ENCODE assay signal across 29 mouse cellular contexts in genomic region chr16:64881442-64881841, GRCm38 (mm10).
"Had no signal": no experiment of that assay in that cellular context is flagged by ENCODE, and none has a peak within 500 bp of the region (broad histone marks: within the 10 kb centered on the region; RNA-seq: fewer than 3 reads in every experiment).

No protein-coding gene starts in this region.

- H3K4me2 ChIP-seq: heart, embryonic 11.5 days; heart, embryonic 13.5 days; heart, embryonic 15.5 days; hindbrain, embryonic 12.5 days; hindbrain, embryonic 14.5 days; kidney, embryonic 15.5 days; limb, embryonic 12.5 days; liver, embryonic 11.5 days; liver, embryonic 13.5 days; liver, embryonic 15.5 days had no signal

- H3K27ac ChIP-seq: gastrocnemius, adult 2 months; heart, adult 2 months; heart, embryonic 13.5 days; heart, embryonic 15.5 days; hindbrain, embryonic 10.5 days; hindbrain, embryonic 12.5 days; hindbrain, embryonic 14.5 days; kidney, embryonic 15.5 days; kidney, postnatal 0 days; left cerebral cortex, adult 2 months; limb, embryonic 10.5 days; limb, embryonic 12.5 days; liver, embryonic 13.5 days; liver, embryonic 15.5 days had no signal

- H3K27me3 ChIP-seq: heart, embryonic 13.5 days; heart, embryonic 15.5 days; hindbrain, embryonic 12.5 days; kidney, embryonic 15.5 days; limb, embryonic 12.5 days; liver, embryonic 13.5 days; liver, embryonic 15.5 days had no signal

- ATAC-seq: hindbrain, embryonic 16.5 days; intestine, embryonic 16.5 days had no signal

- H3K36me3 ChIP-seq: heart, embryonic 13.5 days; heart, embryonic 15.5 days; hindbrain, embryonic 10.5 days; hindbrain, embryonic 12.5 days; kidney, embryonic 15.5 days; limb, embryonic 10.5 days; limb, embryonic 12.5 days; liver, embryonic 13.5 days; liver, embryonic 15.5 days had no signal

- H3K9ac ChIP-seq: heart, embryonic 13.5 days; heart, embryonic 15.5 days; hindbrain, embryonic 12.5 days; hindbrain, embryonic 14.5 days; kidney, embryonic 15.5 days; limb, embryonic 12.5 days; liver, embryonic 13.5 days; liver, embryonic 15.5 days had no signal

- H3K4me3 ChIP-seq: gastrocnemius, adult 2 months; heart, adult 2 months; heart, embryonic 13.5 days; heart, embryonic 15.5 days; hindbrain, embryonic 10.5 days; hindbrain, embryonic 12.5 days; kidney, embryonic 15.5 days; left cerebral cortex, adult 2 months; limb, embryonic 10.5 days; limb, embryonic 12.5 days; liver, embryonic 13.5 days; liver, embryonic 15.5 days had no signal

- H3K4me1 ChIP-seq: hindbrain, embryonic 12.5 days; limb, embryonic 12.5 days; liver, embryonic 15.5 days had no signal

- DNase-seq: gastrocnemius, adult 2 months; gastrocnemius, postnatal 10 days; gastrocnemius, postnatal 25 days; heart, adult 2 months; heart, postnatal 14 days; heart, postnatal 4 days; kidney, adult 11 months; kidney, adult 2 months; kidney, adult 9 months; kidney, postnatal 14 days; kidney, postnatal 36 days; layer of hippocampus, adult 9-11 months; liver; liver, embryonic 13.5 days had no signal

- H3K9me3 ChIP-seq: heart, embryonic 13.5 days; heart, embryonic 15.5 days; hindbrain, embryonic 10.5 days; hindbrain, embryonic 12.5 days; kidney, embryonic 15.5 days; limb, embryonic 10.5 days; limb, embryonic 12.5 days; liver, embryonic 13.5 days; liver, embryonic 15.5 days had no signal
